Mouse (Mus musculus) liver, adult 2 months (tissue): ENCODE results near the gene Ier5l.

ENCODE experiments used
- CTCF ChIP-seq: fragments of 200-500 bp; IDR thresholded peaks from 2 replicates; pipeline ENCODE4 v1.5.1; 2011; ENCODE audit warnings: low read depth, low read length, control low read depth
- POLR2A ChIP-seq: fragments of 200-500 bp; IDR thresholded peaks from 2 replicates; pipeline ENCODE4 v1.6.1; 2011; ENCODE audit warnings: low read length, control low read depth; ENCODE audit not compliant: insufficient read depth; ENCODE audit errors: extremely low read depth

DNA sequence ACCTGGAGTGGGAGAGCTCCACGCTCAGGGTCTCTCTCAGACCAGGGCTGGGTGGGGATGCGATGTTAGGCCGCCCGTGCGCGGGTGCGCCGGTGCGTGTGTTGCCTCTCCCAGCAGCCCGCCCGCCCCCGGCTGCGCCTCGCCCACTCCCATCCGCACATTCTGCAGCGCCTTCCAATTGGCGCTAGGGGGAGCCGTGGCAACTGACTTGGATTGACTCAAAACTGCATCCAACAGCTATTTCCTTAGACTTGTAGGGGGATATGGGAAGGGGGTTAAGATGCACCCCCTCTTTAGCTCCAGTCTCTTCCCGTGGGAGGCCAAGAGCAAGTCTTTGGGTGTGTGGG, 4.2 kb downstream of the Ier5l start:
- TF ChIP-seq CTCF (peak; percentile 80), POLR2A (no peak)
